Mouse (Mus musculus): Measurements from ENCODE around the gene Kcnc1.

- TF ChIP-seq CTCF (IDR thresholded peaks at IDR 0.05; ENCODE audit: low read depth) (no peak), EP300 (IDR thresholded peaks at IDR 0.05; ENCODE audit: low read depth) (no peak)
Measured at GRCm38 (mm10) chr7:46417467-46417866, 21.2 kb downstream of the Kcnc1 start.
